Mouse (Mus musculus) left cerebral cortex, postnatal 10 days (tissue): Measurements from ENCODE around the gene Gcdh. TPM values are rescaled to one million over a fixed set of nuclear protein-coding genes. Genes with fewer than 3 reads are reported as not detected.

Experiments
- DNase-seq, 2 experiments: peaks; one replicate each; pipeline ENCODE4 v3.0.0; 2021 to 2022; ENCODE audit warnings: low spot score in 2 of 2, mixed read lengths in 1 of 2; ENCODE audit errors: extremely low spot score in 1 of 2
- intact Hi-C: fragments of 180-260 bp; cut with DNase I; formaldehyde crosslinking; loops from one replicate; pipeline ENCODE4 v1.15.1; 2025
- microRNA-seq: library from miRNA; unstranded; fragments of <30 nt; microRNA quantifications from one replicate; pipeline ENCODE4 v1.2.0, GENCODE M21; 2022
- total RNA-seq, 2 experiments: library from RNA; stranded (reverse); gene quantifications; 2 replicates each; pipeline ENCODE4 v1.2.3; 2021

Gene Gcdh
- total RNA-seq, 2 experiments from 2014 or later: 29.4 to 36.6 TPM

GRCm38 (mm10) chr8:84841514-84841913 lies 52.2 kb downstream of the Gcdh start:
- intact Hi-C loops: no loop called here
- DNase-seq: no peak

DNA sequence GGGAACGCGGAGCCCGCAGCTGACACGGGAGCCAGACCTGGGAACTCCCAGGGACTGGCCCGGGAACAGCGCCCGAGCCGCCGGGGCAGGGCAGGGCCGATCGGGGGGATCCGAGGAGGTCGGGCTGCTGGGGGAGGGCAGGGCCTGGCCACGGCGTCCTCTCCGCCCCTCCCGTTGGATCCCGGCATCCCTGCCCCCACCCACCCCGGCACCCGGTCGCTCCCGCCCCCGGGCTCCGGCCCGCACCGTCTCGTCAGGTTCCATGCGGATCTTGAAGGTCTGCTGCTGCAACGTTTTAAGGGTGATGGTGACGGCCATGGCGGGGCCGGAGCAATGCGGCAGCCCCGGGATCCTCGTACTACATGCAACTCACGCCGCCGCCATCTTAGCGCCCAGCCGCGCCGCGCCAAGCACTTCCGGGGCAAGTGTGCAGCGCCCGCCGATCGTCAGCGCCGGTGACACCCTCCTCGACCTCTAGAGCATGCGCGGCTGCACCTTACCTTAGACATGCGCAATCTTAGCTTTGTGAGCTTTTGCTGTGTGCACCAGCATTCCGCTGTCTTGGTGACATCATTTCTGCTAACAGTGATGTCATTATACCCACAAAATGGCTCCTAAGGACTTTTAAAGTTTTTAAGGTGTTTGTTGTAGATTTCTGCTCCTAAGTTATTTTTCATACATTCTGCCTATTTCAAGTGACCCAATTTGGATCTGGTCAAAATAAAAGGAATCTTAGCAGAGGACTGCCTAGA lies 53.3 kb downstream of the Gcdh start, which contains the start of gene Rad23a:
TSS of gene Rad23a (minus strand) at position 418 of the 752 bp plus-strand sequence.
- peak; percentile 92 to 95 for DNase-seq
- intact Hi-C loops: no loop called here

- intact Hi-C loops: no loop called here
- DNase-seq: no peak
These were observed 53.9 kb downstream of the Gcdh start for GRCm38 (mm10) chr8:84839875-84840247.

- intact Hi-C loops: no loop called here
- no peak for DNase-seq
These were observed 54.3 kb downstream of the Gcdh start for GRCm38 (mm10) chr8:84839411-84839810.

DNA sequence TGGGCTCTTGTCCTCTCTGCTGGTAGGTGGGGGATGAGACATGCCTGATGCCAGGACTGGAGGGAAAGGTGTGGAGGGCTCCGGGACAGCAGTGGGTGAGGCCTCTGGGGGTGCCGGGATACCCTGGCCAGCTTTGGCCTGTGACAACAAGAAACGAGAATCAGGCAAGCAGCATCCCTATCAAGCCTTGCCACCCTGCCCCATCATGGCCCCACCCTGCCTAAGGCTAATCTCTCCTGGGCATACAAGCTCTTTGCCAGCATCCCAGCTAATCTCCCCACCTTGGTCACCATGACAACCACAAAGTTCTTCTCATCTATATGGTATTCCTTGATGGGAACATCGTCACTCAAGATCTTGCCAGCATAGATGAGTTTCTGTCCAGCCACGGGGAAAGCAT lies 55.2 kb downstream of the Gcdh start:
- DNase-seq: no peak
- intact Hi-C loops: no loop called here

- intact Hi-C loops: no loop called here
These were observed 55.7 kb downstream of the Gcdh start for GRCm38 (mm10) chr8:84837912-84838470.

DNA sequence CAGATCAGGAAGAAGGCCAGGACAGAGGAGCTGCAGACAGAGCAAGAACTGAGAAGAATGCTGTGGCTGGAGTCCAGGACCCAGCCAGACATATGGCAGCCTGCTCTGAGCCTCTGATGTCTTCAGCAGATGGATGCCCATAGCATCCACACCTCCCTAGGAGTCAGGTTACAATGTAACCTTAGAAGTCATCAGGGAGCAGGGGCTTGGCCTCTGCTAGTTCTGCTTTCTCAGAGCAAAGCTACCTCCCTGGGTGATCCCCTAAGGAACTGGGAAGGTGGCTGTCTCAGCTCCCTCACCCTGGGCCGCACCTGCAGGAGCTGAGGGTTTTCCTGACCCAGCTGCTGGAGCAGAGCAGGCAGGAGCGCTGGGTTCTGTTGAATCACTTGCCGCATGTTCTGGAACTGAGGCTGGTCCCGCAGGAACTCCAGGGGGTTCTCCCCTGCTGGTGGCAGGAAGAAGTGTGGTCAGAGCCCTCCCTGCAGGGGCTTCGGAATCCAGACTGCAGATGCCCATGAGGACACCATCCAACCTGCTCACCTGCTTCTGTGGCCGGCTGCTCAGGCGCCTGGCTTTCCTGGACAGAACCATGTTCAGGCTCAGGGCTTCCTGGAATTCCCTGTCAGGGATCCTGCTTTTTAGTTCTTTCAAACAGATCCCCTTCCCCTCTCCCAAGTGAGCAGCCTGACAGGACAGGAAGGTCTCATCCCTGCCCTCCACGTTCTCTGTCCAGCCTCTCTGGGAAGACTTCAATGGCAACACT lies 56.4 kb downstream of the Gcdh start:
- DNase-seq: no peak

More at GRCm38 (mm10) chr8:84837912-84838470, 55.7 kb downstream of the Gcdh start:
- no peak for DNase-seq

More for the DNA sequence above, 56.4 kb downstream of the Gcdh start:
- intact Hi-C loops: no loop called here

Small RNAs within 50 kb of the gene (microRNA-seq; reads per million reads assigned to microRNA genes)
- gene Gm24197 (5.7 reads per million, percentile 20 among the genes with 10 or more reads in this experiment), gene Mir7069 (17.0 reads per million, percentile 37 among the genes with 10 or more reads in this experiment)

Other genes with a start within 250 kb of the Gcdh start
- gene Ier2, start 231.1 kb downstream of the Gcdh start, total RNA-seq: 10 to 100 TPM; 10.9 to 12.3 TPM
- 100 to 1,000 TPM; 103 to 106 TPM for gene Trmt1, start 207.6 kb downstream of the Gcdh start, total RNA-seq
- gene Nacc1, start 206.1 kb downstream of the Gcdh start, total RNA-seq: 10 to 100 TPM; 77.0 to 77.9 TPM
- gene Lyl1, start 192.5 kb downstream of the Gcdh start, total RNA-seq: 1 to 10 TPM; 4.3 to 4.5 TPM
- under 1 TPM in 1 of 2 experiments, not detected in 1; 0.51 TPM for gene G430095P16Rik, start 170.9 kb downstream of the Gcdh start, total RNA-seq
- gene Nfix, start 93.6 kb downstream of the Gcdh start, total RNA-seq: 100 to 1,000 TPM; 397 to 441 TPM
- gene Dand5, start 71.1 kb downstream of the Gcdh start, total RNA-seq: 1 to 10 TPM; 7.4 to 8.3 TPM
- gene Gadd45gip1, start 62.4 kb downstream of the Gcdh start, total RNA-seq: 10 to 100 TPM; 20.6 to 21.3 TPM
- 10 to 100 TPM; 57.0 to 60.1 TPM for gene Rad23a, start 53.3 kb downstream of the Gcdh start, total RNA-seq
- gene Calr, start 47.0 kb downstream of the Gcdh start, total RNA-seq: 100 to 1,000 TPM; 455 to 481 TPM
- 10 to 100 TPM; 59.5 to 65.8 TPM for gene Farsa, start 36.9 kb downstream of the Gcdh start, total RNA-seq
- 10 to 100 TPM; 19.3 to 22.8 TPM for gene Syce2, start 21.8 kb downstream of the Gcdh start, total RNA-seq
- gene Klf1, start 8.0 kb upstream of the Gcdh start, total RNA-seq: not detected
- 1 to 10 TPM; 2.5 to 2.9 TPM for gene Dnase2a, start 14.6 kb upstream of the Gcdh start, total RNA-seq
- 100 to 1,000 TPM; 183 to 187 TPM for gene Mast1, start 43.4 kb upstream of the Gcdh start, total RNA-seq
- 1 to 10 TPM; 4.2 to 4.6 TPM for gene Rtbdn, start 53.1 kb upstream of the Gcdh start, total RNA-seq
- gene Gm49661, start 75.5 kb upstream of the Gcdh start, total RNA-seq: not detected
- gene Prdx2, start 75.7 kb upstream of the Gcdh start, total RNA-seq: 100 to 1,000 TPM; 507 to 518 TPM
- 10 to 100 TPM; 41.0 to 44.2 TPM for gene Rnaseh2a, start 75.8 kb upstream of the Gcdh start, total RNA-seq
- 10 to 100 TPM; 29.9 to 33.0 TPM for gene Junb, start 84.8 kb upstream of the Gcdh start, total RNA-seq
- 10 to 100 TPM; 13.4 to 13.9 TPM for gene Hook2, start 96.7 kb upstream of the Gcdh start, total RNA-seq
- gene Best2, start 120.6 kb upstream of the Gcdh start, total RNA-seq: not detected
- 100 to 1,000 TPM; 111 to 113 TPM for gene Asna1, start 131.4 kb upstream of the Gcdh start, total RNA-seq
- 100 to 1,000 TPM; 139 to 145 TPM for gene Trir, start 132.9 kb upstream of the Gcdh start, total RNA-seq
- 100 to 1,000 TPM; 168 to 193 TPM for gene Tnpo2, start 143.0 kb upstream of the Gcdh start, total RNA-seq
- gene Fbxw9, start 166.1 kb upstream of the Gcdh start, total RNA-seq: 10 to 100 TPM; 60.1 to 63.5 TPM
- gene Gm5741, start 174.1 kb upstream of the Gcdh start, total RNA-seq: not detected
- gene Dhps, start 177.8 kb upstream of the Gcdh start, total RNA-seq: 10 to 100 TPM; 72.3 to 78.4 TPM
- gene Wdr83os, start 186.8 kb upstream of the Gcdh start, total RNA-seq: 10 to 100 TPM; 54.3 to 60.4 TPM
- 10 to 100 TPM; 24.8 to 28.9 TPM for gene Wdr83, start 187.4 kb upstream of the Gcdh start, total RNA-seq
- gene Man2b1, start 189.3 kb upstream of the Gcdh start, total RNA-seq: 10 to 100 TPM; 35.6 to 37.2 TPM
- gene Zfp791, start 229.2 kb upstream of the Gcdh start, total RNA-seq: 1 to 10 TPM; 5.6 to 6.0 TPM